Mouse (Mus musculus): ENCODE measurements around the gene Khdrbs2. TPM values are rescaled to one million over a fixed set of nuclear protein-coding genes. Genes with fewer than 3 reads are reported as not detected.

Gene Khdrbs2
- 0.69 and 2.4 TPM in 2 replicates for polyA plus RNA-seq (2016; fragmentation: Nextera tagmentation; extraction: Ambion mirVana)

DNA sequence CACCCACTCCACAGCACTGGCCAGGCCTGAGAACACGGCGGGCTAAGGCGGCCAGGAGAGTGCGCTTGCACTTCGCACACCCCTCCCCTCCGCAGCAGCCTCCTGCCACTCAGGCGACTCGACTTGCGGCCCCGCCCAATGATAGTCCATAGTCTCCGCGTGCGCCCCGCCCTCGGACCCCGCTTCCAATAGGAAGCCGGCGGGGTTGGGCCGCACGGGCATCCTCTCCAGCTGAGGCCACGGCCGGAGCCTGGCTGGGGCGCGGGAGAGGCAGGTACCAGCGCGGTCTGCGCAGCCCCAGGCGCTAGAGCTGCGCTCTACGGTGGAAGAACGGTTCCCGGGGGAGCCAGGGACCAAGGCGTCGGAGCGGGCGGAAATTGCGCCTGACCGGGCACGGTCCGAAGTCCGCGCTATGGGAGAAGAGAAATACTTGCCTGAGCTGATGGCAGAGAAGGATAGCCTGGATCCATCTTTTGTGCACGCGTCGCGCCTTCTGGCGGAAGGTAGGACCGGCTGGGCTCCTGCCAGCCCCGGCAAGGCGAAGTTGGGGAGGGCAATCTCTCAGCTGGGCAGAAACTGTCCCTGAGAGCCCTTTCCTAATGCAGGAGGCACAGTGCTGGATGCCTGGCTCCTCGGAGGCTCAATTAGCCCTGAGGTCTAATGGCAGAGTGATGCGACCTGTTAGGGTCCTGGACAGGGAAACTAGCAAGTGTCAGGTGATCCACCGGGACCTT lies at the start of gene Khdrbs2:
Khdrbs2 (plus strand) TSS at position 209 of the 734 bp plus-strand sequence.
- no peaks in the 10 kb centered on the region for H3K36me3 ChIP-seq
- WGBS, result under 1% methylated on average over 53 of the region's 53 CpGs
- peaks cover 13% of the 10 kb centered on the region; the same call in 1 of the 2 replicates for H3K27me3 ChIP-seq (ENCODE audit: insufficient read depth, poor library complexity, severe bottlenecking)
- no peak within 1 kb of the TSS for H3K27ac ChIP-seq
- H3K4me1 ChIP-seq, result peaks cover 10% of the 10 kb centered on the region; the same call in 1 of the 2 replicates
- DNase-seq (ENCODE audit: low spot score), result peak; percentile 89
- peak within 1 kb of the TSS; percentile 64 for H3K4me3 ChIP-seq
- no peaks in the 10 kb centered on the region for H3K9me3 ChIP-seq

DNA sequence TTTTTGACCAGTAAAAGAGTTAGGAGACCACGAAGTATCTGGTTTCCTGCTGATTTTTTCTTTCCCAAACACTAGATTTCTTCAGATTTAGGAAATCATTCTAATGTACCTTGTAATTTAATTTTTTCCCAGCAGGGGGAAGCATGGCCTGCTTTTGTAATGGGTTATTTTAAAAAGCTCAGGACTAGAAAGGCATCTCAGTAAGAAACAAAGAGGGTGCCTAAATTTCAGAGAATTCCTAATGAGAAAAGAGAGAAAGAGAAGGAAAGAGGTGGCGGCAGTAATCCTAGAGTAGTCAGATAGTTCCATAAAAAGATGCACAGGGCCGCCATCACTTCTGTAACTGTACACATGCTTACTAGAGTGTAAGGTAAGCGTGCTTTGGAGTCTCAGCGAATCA lies 2.1 kb downstream of the Khdrbs2 start:
- Histone ChIP-seq H3K27ac (no peak overlapping the region), H3K36me3 (no peaks in the 10 kb centered on the region), H3K9me3 (no peaks in the 10 kb centered on the region), H3K27me3 (ENCODE audit: insufficient read depth, poor library complexity, severe bottlenecking) (peaks cover 13% of the 10 kb centered on the region; the same call in 1 of the 2 replicates), H3K4me1 (peaks cover 10% of the 10 kb centered on the region; the same call in 1 of the 2 replicates), H3K4me3 (no peak overlapping the region)
- 64% methylated on average over 5 of the region's 5 CpGs for WGBS
- DNase-seq (ENCODE audit: low spot score), result no peak

DNA sequence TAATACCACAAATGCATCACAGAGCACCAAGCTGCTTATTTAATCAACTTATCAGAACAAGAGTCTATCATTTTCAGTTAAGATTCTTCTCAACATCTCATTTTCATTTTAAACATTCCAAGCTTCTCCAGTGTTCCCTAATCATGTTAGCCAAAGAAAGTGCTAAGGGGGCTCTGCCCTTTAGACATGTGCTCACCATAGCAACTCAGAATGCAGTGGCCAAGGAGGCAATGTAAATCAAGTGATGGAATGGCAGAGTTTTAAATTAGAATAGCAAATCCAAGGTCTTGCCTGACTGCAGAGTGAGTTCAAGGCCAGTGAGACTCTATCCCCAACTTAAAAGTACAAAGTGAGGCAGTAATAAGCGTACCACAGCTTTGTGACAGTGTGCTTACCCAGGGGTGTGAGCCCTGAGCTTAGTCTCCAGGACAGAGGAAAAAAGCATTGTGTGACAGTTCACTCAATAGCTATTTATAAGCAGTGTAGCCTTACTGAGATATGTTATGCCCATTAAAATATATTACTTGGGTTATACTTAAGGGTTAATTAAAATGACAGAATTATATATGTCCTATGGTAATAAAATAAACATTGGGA lies 27.2 kb downstream of the Khdrbs2 start:
- WGBS, result 80% methylated on average over 1 of the region's 1 CpGs
- no peaks in the 10 kb centered on the region for H3K27me3 ChIP-seq (ENCODE audit: insufficient read depth, poor library complexity, severe bottlenecking)
- no peak overlapping the region for H3K4me3 ChIP-seq
- no peaks in the 10 kb centered on the region for H3K36me3 ChIP-seq
- DNase-seq (ENCODE audit: low spot score), result no peak
- no peaks in the 10 kb centered on the region for H3K4me1 ChIP-seq
- H3K9me3 ChIP-seq, result no peaks in the 10 kb centered on the region
- no peak overlapping the region for H3K27ac ChIP-seq

- H3K27me3 ChIP-seq (ENCODE audit: insufficient read depth, poor library complexity, severe bottlenecking), result no peaks in the 10 kb centered on the region
- WGBS, result 82% methylated on average over 5 of the region's 5 CpGs
- H3K4me1 ChIP-seq, result no peaks in the 10 kb centered on the region
- DNase-seq (ENCODE audit: low spot score), result no peak
- no peak overlapping the region for H3K4me3 ChIP-seq
- H3K9me3 ChIP-seq, result no peaks in the 10 kb centered on the region
- no peak overlapping the region for H3K27ac ChIP-seq
- no peaks in the 10 kb centered on the region for H3K36me3 ChIP-seq
These were observed 75.9 kb downstream of the Khdrbs2 start for GRCm38 (mm10) chr1:32248443-32248842.

GRCm38 (mm10) chr1:32249602-32250001 lies 77.1 kb downstream of the Khdrbs2 start:
- no peaks in the 10 kb centered on the region for H3K9me3 ChIP-seq
- H3K27me3 ChIP-seq (ENCODE audit: insufficient read depth, poor library complexity, severe bottlenecking), result no peaks in the 10 kb centered on the region
- H3K4me1 ChIP-seq, result no peaks in the 10 kb centered on the region
- H3K4me3 ChIP-seq, result no peak overlapping the region
- no peak overlapping the region for H3K27ac ChIP-seq
- H3K36me3 ChIP-seq, result no peaks in the 10 kb centered on the region
- WGBS, result 76% methylated on average over 2 of the region's 2 CpGs
- no peak for DNase-seq (ENCODE audit: low spot score)

GRCm38 (mm10) chr1:32250337-32250736 lies 77.8 kb downstream of the Khdrbs2 start:
- WGBS, result 80% methylated on average over 1 of the region's 1 CpGs

GRCm38 (mm10) chr1:32258942-32259341 lies 86.4 kb downstream of the Khdrbs2 start:
- no peaks in the 10 kb centered on the region for H3K9me3 ChIP-seq

More at GRCm38 (mm10) chr1:32250337-32250736, 77.8 kb downstream of the Khdrbs2 start:
- no peaks in the 10 kb centered on the region for H3K9me3 ChIP-seq
- no peaks in the 10 kb centered on the region for H3K27me3 ChIP-seq (ENCODE audit: insufficient read depth, poor library complexity, severe bottlenecking)
- H3K27ac ChIP-seq, result no peak overlapping the region
- H3K4me3 ChIP-seq, result no peak overlapping the region
- DNase-seq (ENCODE audit: low spot score), result no peak
- H3K4me1 ChIP-seq, result no peaks in the 10 kb centered on the region
- no peaks in the 10 kb centered on the region for H3K36me3 ChIP-seq

DNA sequence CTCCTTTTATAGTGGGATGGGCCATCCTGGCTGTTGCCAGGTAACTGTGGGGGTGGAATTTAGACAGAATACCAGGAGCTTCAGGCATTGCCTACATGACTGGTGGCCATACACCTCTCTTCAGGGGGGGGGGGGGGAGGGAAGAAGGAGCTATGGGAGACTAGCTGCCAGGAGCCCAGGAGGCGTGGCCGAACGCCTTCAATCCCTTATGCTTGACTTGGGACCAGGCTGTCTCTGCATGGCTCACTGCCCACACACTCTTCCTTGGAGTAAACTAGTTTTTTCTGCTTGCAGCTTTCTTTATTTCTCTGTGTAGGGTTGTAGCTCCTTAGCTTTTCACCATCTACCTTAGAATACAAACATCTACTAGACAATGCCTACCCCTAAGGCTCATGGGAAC lies 98.0 kb downstream of the Khdrbs2 start:
- Histone ChIP-seq H3K4me1 (no peaks in the 10 kb centered on the region), H3K27ac (no peak overlapping the region), H3K9me3 (no peaks in the 10 kb centered on the region), H3K4me3 (no peak overlapping the region), H3K36me3 (no peaks in the 10 kb centered on the region), H3K27me3 (ENCODE audit: insufficient read depth, poor library complexity, severe bottlenecking) (no peaks in the 10 kb centered on the region)
- WGBS, result 90% methylated on average over 3 of the region's 3 CpGs
- DNase-seq (ENCODE audit: low spot score), result no peak

More at GRCm38 (mm10) chr1:32258942-32259341, 86.4 kb downstream of the Khdrbs2 start:
- DNase-seq (ENCODE audit: low spot score), result no peak
- Histone ChIP-seq H3K4me3 (no peak overlapping the region), H3K27me3 (ENCODE audit: insufficient read depth, poor library complexity, severe bottlenecking) (no peaks in the 10 kb centered on the region), H3K27ac (no peak overlapping the region), H3K36me3 (no peaks in the 10 kb centered on the region), H3K4me1 (no peaks in the 10 kb centered on the region)
- WGBS, result 90% methylated on average over 3 of the region's 3 CpGs

DNA sequence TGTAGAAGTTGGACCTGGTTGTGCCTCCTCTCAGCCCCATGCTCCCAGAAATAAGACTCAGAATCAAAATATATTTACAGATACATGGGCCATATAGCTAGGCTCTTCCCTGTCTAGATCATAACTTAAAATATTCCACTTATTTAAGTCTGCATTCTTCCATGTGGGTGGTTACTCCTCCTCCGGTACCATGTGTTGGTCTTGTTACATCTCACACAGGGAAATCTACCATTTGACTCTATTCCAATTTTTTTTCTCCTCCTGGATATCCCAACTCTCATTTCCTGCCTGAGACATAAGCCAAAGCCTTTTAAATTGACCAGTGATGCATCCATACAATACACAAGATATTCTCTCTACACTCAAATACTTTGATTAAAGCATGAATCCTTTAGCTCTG lies 122.2 kb downstream of the Khdrbs2 start:
- no peaks in the 10 kb centered on the region for H3K36me3 ChIP-seq
- 92% methylated on average over 1 of the region's 1 CpGs for WGBS
- H3K9me3 ChIP-seq, result no peaks in the 10 kb centered on the region
- H3K27ac ChIP-seq, result no peak overlapping the region
- no peaks in the 10 kb centered on the region for H3K27me3 ChIP-seq (ENCODE audit: insufficient read depth, poor library complexity, severe bottlenecking)
- no peaks in the 10 kb centered on the region for H3K4me1 ChIP-seq
- H3K4me3 ChIP-seq, result no peak overlapping the region
- DNase-seq (ENCODE audit: low spot score), result no peak

- WGBS, result 72% methylated on average over 5 of the region's 5 CpGs
These were observed 128.9 kb downstream of the Khdrbs2 start for GRCm38 (mm10) chr1:32301391-32301790.

DNA sequence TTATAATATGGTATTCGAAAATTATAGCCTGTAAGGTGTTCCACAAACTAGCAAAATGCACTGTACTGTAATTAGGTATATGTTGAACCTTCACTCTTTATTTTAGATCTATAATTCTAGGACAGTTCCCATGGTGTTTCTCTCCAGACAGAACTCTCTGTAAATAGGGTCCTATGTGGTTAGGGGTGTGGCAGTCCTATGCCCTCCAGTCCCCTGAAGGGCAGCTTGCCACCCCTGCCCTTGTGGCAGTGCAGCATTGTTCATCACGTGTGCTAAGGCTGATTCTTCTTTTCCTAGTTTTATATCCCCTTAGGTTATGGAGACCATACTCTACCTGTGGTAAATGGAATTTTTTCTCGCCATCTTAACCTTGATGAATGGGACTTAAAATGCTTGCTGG lies 136.6 kb downstream of the Khdrbs2 start:
- H3K36me3 ChIP-seq, result no peaks in the 10 kb centered on the region
- no peaks in the 10 kb centered on the region for H3K9me3 ChIP-seq
- no peaks in the 10 kb centered on the region for H3K27me3 ChIP-seq (ENCODE audit: insufficient read depth, poor library complexity, severe bottlenecking)
- 58% methylated on average over 3 of the region's 3 CpGs for WGBS
- no peaks in the 10 kb centered on the region for H3K4me1 ChIP-seq
- H3K27ac ChIP-seq, result no peak overlapping the region
- H3K4me3 ChIP-seq, result no peak overlapping the region
- no peak for DNase-seq (ENCODE audit: low spot score)

More at GRCm38 (mm10) chr1:32301391-32301790, 128.9 kb downstream of the Khdrbs2 start:
- Histone ChIP-seq H3K27ac (no peak overlapping the region), H3K9me3 (no peaks in the 10 kb centered on the region), H3K36me3 (no peaks in the 10 kb centered on the region), H3K27me3 (ENCODE audit: insufficient read depth, poor library complexity, severe bottlenecking) (no peaks in the 10 kb centered on the region), H3K4me1 (no peaks in the 10 kb centered on the region), H3K4me3 (no peak overlapping the region)
- DNase-seq (ENCODE audit: low spot score), result no peak

GRCm38 (mm10) chr1:32309637-32310036 lies 137.1 kb downstream of the Khdrbs2 start:
- Histone ChIP-seq H3K27ac (no peak overlapping the region), H3K36me3 (no peaks in the 10 kb centered on the region), H3K9me3 (no peaks in the 10 kb centered on the region), H3K4me1 (no peaks in the 10 kb centered on the region), H3K4me3 (no peak overlapping the region), H3K27me3 (ENCODE audit: insufficient read depth, poor library complexity, severe bottlenecking) (no peaks in the 10 kb centered on the region)
- DNase-seq (ENCODE audit: low spot score), result no peak

- H3K27me3 ChIP-seq (ENCODE audit: insufficient read depth, poor library complexity, severe bottlenecking), result no peaks in the 10 kb centered on the region
- DNase-seq (ENCODE audit: low spot score), result no peak
- WGBS, result 79% methylated on average over 1 of the region's 1 CpGs
These were observed 166.6 kb downstream of the Khdrbs2 start for GRCm38 (mm10) chr1:32339108-32339507.

More at GRCm38 (mm10) chr1:32339108-32339507, 166.6 kb downstream of the Khdrbs2 start:
- Histone ChIP-seq H3K4me3 (no peak overlapping the region), H3K36me3 (no peaks in the 10 kb centered on the region), H3K27ac (no peak overlapping the region), H3K9me3 (no peaks in the 10 kb centered on the region), H3K4me1 (no peaks in the 10 kb centered on the region)
